Mouse (Mus musculus): ENCODE data around the gene Rasl12.

Rasl12 gene

DNA sequence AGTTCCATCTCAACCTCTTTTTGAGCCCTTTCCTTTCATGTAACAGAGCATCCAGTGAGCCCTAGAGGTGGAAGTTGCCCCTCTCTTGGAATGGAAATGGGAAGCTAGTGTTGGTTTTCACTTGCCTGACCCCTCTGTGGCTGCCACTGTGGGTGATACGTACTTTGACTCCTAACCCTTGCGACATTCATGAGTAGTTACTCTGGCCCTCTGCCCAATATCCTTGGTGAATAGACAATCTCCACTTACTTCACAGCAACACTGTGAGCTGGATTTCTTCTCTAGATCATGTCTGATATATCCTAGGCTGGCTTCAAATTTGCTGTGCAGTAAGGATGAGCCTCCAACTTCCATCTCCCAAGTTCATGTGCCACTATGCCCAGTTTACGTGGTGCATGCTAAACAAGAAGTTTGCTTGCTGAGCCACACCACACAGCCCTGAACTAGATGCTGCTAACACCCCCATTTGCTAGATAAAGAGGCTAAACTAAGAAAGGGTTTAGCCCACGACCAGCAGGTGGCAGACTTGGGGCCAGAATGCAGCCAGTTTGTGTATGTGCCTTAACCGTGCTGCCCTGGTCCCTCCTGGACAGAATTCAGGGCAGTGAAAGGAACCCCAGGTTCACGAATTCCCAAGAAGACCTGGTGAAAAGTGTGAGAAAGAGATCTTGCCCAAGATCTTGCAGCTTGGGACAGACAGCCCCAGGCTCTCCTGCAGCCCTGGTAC lies 5.5 kb upstream of the Rasl12 start:
- peak in 1 of 2 experiments; percentile 35 for DNase-seq (ENCODE audit: low spot score in 2 of 2)

DNA sequence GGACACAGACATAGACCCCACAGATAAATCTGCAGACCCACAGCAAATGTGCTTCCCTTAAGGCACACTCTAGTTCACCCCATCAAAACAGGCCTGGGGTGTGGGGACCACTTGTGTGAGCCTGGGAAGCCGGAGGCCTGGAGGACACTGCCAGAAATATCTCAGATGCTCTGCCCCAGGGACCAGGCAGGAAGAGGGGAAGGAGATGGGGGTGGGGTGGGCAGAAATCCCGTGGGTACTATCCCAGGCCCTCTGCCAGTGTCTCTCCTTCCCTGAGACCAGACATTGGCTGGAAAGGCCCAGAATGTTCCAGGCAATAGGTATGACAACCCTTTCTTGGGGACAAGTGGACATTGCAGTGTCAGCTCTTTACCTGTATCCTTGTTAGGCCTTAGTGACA lies 4.7 kb upstream of the Rasl12 start:
- no peak for DNase-seq (ENCODE audit: low spot score in 2 of 2)

DNA sequence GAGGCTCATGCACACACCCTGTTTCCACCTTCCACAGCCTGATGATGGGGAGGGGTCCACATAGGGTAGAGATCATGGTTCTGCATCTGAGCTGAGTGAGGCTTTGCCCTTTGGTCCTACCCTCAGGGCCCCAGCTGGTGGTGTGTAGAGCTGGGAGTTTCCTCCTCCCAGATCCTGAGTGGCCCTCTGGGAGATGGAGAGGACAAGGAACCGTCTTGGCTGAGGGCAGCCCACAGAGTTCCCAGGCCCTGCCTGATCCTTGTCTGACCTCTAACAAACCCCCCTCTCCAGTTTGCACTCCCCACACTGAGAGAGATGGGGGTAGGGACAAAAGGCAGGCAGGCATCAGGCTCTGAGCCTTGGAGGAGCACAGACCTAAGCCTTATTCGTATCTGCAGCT lies 3.9 kb upstream of the Rasl12 start:
- no peak for DNase-seq (ENCODE audit: low spot score in 2 of 2)

DNA sequence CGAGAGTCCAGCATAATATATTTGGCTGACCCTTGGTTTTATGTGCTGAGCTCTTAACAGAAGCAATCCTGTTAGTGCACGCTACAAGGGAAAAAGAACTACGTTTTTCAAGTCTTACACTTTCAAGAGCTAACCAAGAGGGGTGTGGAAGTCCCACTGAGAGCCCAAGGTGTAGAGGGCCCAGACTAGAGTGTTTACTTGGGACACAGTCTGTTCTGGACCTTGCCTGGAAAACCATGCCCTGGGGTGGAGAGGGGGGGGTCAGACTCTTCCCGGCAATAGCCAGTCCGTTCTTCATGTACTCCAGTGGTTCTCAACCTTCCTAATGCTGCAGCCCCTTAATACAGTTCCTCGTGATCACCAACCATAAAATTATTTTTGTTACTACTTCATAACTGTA lies 1.6 kb downstream of the Rasl12 start:
- no peak for DNase-seq (ENCODE audit: low spot score in 2 of 2)

DNA sequence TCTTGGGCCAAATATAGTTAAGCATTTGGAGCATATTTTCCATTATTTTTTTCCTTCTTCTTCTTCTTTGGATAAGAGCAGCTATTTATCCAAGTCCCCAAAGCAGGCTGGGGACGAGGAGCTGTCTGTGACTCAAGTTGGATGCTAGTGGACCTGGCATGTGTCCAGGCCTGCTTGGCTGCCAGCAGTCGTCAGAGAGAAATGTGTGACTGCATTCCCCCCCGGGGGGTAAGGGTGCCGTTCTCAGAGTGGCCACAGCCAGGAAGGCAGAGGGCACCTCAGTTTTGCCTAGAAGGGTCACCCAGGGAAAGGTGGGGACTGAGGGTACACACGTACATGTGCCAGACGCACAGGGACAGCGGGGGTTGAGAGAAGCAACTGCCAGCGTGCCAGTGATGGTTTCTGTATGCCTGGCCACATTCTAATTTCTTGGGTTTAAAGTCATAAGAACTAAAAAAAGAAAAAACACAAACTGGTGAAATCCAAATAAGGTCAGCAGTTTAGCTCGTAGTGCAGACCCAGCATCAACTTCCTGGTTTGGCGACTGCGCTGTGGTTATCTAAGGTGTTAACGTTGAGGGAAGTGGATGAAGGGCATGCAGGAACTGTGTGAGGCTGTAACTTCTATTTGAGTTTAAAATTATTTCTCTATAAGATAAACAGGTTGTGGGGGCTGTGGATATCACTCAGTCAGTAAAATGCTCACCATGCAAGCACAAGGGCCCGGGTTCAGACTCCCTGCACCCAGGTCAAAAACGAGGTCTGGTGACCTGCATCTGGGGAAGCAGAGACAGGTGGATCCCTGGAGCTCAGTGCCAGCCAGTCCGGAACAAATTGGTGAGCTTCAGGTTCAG lies 6.3 kb downstream of the Rasl12 start:
- DNase-seq (ENCODE audit: low spot score in 2 of 2): peak; percentile 46 to 52

DNA sequence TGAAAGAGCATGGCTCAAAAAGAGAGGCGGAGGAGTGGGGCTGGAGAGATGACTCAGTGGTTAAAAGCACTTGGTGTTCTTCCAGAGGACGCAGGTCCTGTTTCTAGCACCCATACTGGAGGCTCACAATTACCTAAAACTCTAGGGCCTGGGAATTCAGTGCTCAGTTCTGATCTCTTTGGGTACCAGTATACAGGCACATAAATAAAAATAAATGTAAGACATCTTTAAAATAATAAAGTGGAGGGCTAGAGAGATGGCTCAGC lies 6.8 kb downstream of the Rasl12 start:
- no peak for DNase-seq (ENCODE audit: low spot score in 2 of 2)

DNA sequence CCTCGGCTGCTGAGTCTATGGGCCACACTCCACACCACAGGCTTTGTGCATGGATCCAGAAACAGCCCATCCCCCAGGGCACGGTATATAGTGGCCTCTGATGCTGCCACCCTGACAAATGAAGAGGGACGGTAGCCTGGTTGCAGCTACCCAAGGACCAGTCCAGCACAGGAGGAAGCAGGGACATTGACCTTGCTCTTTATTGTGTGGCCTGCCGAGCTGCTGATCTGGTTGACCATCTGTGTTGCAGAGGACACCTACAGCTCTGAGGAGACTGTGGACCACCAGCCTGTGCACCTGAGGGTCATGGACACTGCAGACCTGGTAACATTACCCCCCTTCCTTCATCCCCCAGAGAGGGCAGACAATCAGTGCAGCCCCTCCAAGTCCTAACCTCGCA lies 9.0 kb downstream of the Rasl12 start:
- DNase-seq (ENCODE audit: low spot score in 2 of 2): no peak

DNA sequence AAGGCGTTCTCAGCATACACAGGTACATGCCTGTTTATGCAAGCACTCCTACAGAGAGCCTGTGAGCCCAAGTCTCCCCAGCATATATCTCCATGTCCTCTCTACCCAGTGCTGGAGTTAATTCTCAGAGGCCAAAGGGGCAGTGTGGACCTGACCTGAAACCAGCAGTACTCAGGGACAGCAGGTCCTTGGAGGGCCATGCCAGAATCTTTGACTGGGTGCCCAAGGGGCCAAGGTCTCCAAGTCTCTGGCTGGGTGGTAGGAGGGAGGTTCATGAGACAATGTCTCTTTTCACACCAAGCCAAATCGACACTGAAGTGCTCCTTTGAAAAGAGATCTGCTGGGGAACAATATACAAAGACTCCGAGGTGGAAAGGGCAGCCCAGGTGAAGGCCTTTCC lies 9.6 kb downstream of the Rasl12 start:
- DNase-seq (ENCODE audit: low spot score in 2 of 2): no peak

DNA sequence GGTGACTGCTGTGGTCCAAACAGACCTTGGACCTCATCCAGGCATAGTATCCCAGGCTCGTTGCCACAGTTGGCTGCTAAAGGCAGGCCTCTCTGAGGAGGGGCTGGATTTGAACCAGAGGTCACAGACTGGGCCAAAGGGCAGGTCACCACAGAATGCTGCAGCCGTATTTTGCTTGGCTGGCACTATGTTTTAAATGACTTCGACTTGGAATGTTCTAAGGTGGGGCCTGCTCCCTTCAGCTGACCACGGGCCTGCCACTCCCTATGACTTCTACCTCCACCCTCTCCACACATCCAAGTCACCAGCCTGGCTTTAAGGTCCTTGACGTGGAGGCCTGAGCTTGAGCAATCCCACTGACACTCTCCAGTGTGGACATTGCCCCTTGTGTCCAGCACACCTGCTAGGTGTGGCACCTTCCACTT lies 10.6 kb downstream of the Rasl12 start:
- DNase-seq (ENCODE audit: low spot score in 2 of 2): no peak

DNA sequence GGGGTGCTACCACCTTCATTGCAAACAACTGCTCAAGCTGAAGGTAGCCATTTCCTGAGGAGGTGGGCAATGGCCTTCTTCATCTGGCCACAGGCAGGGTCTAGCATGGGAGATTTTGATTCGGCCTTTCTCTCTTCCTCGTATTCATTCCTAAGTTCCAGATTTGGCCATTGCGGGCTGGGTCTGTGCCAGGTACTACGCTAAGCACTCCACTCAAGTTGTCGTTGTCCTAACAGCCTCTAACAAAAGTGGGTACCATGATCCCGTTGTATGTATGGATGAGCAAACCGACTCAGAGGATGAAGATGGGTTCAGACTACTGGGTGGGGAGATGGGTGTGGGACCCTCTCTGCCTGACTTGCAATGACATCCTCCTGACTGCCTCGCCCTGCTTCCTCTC lies 12.1 kb downstream of the Rasl12 start:
- DNase-seq (ENCODE audit: low spot score in 2 of 2): no peak

DNA sequence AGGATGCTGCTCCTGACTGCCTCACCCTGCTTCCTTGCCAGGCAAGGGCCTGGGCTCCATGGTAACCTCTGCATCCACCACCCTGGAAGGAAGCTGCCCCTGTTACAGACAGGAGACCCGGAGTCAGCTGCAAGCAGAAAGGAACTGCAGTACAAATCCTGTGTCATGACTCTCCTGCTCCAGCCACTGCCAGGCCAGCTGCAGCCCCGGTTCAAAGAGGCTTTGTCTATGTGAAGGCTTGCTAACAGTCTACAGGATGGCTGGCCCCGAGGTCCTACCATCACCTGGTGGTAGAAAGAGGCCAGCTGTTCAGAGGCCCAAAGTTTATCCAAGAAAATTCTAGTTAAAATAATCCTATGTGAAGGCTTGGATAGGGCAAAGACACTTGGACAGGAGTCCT lies 13.0 kb downstream of the Rasl12 start:
- DNase-seq (ENCODE audit: low spot score in 2 of 2): no peak

DNA sequence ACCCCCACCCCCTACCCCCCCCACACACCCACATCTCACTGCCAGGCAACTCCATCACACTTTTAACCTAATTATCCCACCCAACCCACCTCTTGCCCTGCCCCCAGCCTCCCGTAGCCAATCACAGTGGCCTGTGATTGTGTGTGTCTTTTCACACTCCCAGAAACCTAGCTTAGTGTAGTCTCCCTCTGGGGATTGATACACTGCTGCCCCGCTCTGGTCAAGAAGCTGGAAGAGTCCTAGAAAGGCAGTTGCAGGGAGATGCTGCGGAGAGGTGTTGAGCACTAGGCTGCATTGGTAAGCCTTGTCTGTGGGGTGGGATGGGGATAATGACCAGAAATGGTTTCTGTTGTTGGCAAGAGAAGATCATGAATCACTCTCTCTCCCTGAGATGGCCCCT lies 19.4 kb downstream of the Rasl12 start:
- DNase-seq (ENCODE audit: low spot score in 2 of 2): no peak

DNA sequence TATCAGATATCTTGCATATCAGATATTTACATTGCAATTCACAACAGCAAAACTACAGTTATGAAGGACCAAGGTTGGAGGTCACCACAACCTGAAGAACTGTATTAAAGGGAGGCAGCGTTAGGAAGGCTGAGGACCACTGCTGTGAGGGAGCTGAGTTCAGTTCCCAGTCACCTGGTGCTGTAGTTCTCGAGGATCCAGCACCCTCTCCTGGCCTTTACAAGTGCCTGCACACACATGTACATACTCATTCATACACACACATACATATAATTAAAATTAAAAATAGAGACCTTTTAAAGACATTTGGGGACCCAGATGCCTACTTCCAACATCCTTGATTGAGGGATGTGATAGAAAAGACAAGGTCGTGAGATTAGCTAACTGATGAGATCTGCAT lies 21.3 kb downstream of the Rasl12 start:
- DNase-seq (ENCODE audit: low spot score in 2 of 2): no peak

DNA sequence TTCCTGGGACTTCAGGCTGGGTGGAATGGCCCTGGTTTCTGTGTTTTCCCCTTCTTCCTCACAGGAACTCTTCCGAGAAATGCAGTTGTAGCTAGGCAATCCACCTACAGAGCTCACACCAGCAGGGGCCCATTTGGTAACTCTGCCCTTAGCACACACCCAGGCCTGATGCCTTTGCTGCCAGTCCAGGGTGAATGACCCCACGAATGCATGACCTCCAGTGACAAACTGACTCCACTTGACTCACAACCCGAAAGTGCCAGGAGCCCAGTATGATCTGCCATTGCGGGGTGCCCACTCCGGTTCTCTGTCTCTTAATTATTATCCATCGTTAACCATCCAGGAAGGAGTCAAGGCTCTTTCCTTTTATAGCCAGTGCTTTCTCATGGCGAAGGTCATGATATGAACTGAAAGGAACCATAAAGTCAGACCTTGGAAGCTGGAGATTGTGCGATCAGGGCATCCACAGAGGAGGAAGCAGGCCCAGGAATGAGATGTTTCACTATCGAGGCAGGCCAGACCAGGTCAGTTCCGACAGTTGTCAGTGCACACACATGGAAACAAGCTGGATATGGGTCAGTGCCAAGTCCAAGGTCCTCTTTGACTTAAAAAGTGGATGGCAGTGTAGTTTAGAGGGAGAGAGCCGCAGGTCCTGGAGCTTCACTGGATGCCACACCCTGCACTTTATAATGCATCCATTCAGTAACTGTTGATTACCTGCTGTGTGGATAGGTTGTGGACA lies 24.6 kb downstream of the Rasl12 start, which contains the start of gene Slc51b:
Gene Slc51b, minus strand, starts transcription at position 196 of the 742 bp plus-strand sequence.
- DNase-seq (ENCODE audit: low spot score in 2 of 2): no peak

DNA sequence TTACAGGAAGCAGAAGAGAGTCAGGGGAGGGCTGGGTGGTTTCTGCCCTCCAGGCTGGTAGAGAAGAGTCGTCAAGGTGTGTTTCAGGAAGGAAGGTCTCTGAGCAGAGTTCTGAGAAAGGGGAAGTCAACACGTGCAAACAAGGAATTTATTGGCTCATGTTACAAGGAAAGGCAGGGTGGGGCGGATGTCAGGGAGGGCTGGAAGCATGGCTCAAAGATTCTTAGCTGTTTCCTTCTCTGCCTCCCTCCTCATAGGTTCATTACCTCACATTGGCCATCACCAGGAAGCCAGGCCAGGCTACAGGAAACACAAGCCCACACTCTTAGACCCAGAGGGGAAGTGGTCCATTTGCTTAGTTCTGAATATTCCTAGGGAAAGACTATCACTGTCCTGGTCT lies 26.1 kb downstream of the Rasl12 start:
- no peak for DNase-seq (ENCODE audit: low spot score in 2 of 2)

DNA sequence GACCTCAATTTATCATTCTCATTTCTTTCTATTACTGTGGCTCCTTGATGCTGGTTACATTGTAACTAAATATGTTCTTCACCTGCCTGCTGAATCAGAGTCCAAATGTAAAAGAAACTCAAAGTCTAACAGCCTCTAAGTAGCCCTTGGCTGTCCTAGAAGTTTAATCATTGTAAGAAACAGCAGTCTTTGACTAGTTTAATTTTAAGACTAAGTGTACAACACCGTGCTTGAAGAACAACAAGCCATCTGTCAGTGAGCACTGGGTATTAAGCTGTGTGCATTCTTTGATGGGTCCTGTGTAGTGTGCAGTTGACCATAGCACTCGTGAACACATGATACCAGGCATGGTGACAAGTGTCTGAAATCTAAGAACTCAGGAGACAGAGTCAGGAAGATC lies 29.2 kb downstream of the Rasl12 start:
- DNase-seq (ENCODE audit: low spot score in 2 of 2): no peak

DNA sequence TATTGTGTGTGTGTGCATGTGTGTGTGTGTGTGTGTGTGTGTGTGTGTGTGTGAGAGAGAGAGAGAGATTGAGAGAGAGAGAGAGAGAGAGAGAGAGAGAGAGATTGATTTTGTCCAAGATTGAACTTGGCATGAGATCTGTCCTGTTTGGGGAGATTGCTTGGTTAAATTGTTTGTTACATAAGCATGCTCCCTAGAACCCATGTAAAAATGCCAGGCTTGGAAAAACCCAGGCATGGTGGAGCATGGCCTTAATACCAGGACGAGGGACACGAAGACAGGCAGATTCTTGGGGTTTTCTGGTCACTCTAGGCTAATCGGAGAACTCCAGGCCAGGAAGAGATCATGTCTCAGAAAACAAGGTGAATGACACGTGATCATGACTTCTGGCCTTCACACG lies 29.7 kb downstream of the Rasl12 start:
- DNase-seq (ENCODE audit: low spot score in 2 of 2): no peak

DNA sequence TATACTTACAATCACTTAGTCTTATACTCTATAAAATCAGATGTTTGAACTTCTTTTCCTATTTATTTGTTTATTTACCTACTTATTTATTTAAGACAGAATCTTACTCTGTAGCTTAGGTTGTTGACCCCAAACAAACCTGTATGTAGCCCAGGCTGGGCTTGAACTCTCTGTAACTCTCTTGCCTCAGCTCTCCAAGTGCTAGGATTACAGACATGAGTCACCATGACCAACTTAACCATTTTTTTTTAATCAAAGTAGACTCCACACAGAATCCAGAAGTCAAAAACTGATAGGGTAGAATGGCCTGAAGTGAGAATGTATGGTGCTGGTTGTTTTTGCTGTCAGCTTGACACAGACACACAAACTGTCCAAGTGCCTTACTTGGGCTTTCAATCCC lies 32.1 kb downstream of the Rasl12 start:
- DNase-seq (ENCODE audit: low spot score in 2 of 2): no peak

DNA sequence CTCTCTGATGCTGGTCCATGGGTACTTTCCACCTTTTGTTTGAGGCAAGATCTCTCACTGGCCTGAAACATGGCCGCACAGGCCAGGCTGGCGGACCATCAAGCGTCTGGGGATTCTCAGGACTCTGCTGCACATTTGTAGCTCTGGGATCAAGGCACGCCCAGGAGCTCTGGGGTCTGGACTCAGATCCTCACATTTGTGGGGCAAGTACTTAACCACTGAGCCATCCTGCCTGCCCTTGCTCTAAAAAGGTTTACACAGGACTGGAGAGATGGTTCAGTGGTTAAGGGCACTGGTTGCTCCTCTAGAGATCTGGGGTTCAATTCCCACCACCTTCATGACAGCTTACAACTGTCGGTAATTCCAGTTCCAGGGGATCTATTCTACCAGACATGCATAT lies 32.6 kb downstream of the Rasl12 start:
- DNase-seq (ENCODE audit: low spot score in 2 of 2): no peak

DNA sequence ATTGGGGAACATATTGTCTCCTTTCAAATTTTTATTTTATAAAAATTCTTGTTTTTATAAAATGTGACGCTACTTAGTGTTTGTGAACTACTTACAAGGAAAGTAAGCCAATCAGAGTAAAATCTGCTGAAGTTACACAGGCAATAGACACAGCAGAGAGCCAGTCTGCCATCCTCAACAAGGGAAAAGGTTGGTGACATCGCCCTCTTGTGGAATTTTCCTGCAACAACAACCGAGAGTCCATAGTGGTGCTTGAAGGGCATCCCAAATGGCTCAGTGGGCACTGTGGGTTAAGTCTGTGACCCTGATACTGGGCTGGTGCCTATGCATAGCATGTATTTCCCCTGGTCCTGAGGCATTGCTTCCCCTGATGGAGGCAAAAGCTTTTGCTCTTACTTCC lies 33.9 kb downstream of the Rasl12 start:
- DNase-seq (ENCODE audit: low spot score in 2 of 2): peak; percentile 73 to 89

DNA sequence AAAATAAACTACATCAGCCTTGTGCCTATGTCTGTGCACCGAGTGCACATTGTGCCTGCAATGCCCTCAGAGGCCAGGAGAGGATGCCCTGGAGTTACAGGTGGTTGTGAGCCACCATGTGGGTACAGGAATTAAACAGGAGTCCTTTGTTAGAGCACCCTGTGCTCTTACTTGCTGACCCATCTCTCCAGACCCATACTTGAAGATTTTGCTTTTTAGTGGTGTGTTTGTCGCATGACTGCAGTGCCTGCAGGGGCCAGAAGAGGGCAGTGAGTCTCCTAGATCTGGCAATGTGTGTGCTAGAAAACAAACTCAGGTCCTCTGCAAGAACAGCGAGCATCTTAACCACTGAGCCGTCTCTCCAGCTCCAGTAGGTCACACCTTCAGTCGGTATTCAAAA lies 35.8 kb downstream of the Rasl12 start:
- peak; percentile 17 to 27 for DNase-seq (ENCODE audit: low spot score in 2 of 2)

DNA sequence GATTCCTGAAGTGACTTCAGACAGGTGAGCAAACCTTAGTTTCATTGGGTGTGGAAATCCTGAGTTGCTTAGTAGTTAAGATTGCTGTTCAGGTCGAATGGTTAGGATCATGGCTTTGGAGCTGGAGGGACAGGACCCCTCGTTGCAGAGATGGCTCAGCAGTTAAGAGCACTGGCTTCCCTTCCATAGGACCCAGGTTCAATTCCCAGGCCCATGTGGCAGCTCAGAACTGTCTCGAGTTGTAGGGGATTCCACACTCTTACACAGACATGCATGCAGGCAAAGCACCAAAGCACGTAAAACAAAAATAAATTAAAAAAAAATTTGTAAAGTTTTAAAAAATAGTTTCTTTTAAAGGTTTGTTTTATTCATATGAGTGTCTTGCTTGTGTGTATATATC lies 36.9 kb downstream of the Rasl12 start:
- no peak for DNase-seq (ENCODE audit: low spot score in 2 of 2)

All from frontal cortex, postnatal 14 days (tissue).